Mouse (Mus musculus) ovary, adult 18-20 months (tissue): ENCODE measurements around the gene Tmem243.

ENCODE experiments used
- DNase-seq: peaks from one replicate; pipeline ENCODE4 v3.0.0; 2022; ENCODE audit warnings: low spot score, mixed read lengths

The Tmem243 gene

GRCm38 (mm10) chr5:9186467-9186866 is 86.0 kb downstream of the Tmem243 start:
- no peak for DNase-seq
